ENCODE assay signal across 8 mouse cellular contexts in the genomic region with DNA sequence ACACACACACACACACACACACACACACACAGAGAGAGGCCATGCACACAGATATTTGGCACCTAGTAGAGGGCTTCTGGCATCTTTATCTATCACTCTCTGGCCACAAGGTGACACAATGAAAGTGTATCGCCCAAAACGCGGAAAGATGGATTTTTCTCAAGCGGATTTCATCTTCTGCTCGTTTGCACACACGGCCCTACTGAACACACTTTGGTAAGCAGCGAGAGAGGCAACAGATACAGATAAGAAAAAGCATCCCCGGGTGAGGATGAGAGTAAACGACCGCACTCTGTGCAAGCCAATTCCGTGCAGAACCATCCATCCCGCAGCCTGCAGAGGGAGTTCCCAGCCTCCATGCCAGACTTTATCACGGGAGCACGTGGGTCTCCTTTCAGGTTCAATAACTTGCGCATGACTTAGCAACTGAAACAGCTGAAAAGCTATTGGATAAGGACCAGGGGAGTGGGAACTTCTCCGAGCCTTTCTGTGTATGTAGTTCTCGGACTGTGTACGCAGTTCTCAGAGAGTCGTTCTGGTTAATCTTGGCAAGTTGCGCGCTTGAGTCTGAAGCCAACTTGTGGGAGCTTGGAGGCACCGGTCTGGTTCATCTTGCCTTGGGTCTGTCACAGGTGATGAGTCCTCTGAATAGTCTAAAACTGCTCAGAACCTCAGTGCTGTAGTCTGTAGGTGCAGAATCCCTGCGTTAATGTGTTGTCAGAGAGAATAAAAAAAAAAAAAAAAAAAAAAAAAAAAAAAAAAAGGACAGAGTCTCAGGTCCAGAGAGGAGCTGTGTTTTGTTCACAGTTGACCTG.
DNase-seq lines count a peak whose midpoint lies in the region; ATAC-seq lines count a peak whose summit lies in the region.

No protein-coding gene starts in this region.

- H3K27ac ChIP-seq in hindbrain, embryonic 10.5 days: no peak overlapping the region
- H3K27ac ChIP-seq in midbrain, embryonic 16.5 days (ENCODE audit: low read length): no peak overlapping the region

- peak overlapping the region; percentile 31 for H3K4me2 ChIP-seq in midbrain, embryonic 16.5 days (ENCODE audit: low read length)

- no peaks in the 10 kb centered on the region for H3K36me3 ChIP-seq in hindbrain, embryonic 10.5 days
- no peaks in the 10 kb centered on the region for H3K36me3 ChIP-seq in midbrain, embryonic 16.5 days (ENCODE audit: control insufficient read depth, insufficient read depth, low read length)

- H3K9me3 ChIP-seq in hindbrain, embryonic 10.5 days: no peaks in the 10 kb centered on the region
- no peaks in the 10 kb centered on the region for H3K9me3 ChIP-seq in midbrain, embryonic 16.5 days (replicated peaks; ENCODE audit: control insufficient read depth, low read length, poor library complexity, severe bottlenecking)

- H3K9ac ChIP-seq in midbrain, embryonic 16.5 days (ENCODE audit: low read depth, low read length): no peak overlapping the region

- H3K27me3 ChIP-seq in hindbrain, embryonic 10.5 days (ENCODE audit: insufficient read depth, poor library complexity, severe bottlenecking): no peaks in the 10 kb centered on the region
- H3K27me3 ChIP-seq in midbrain, embryonic 16.5 days (ENCODE audit: control insufficient read depth, insufficient read depth, low read depth, low read length): no peaks in the 10 kb centered on the region

- intact Hi-C loops in gastrocnemius, postnatal 36 days (cut with DNase I): no loop called here

- H3K4me3 ChIP-seq in hindbrain, embryonic 10.5 days: no peak overlapping the region
- H3K4me3 ChIP-seq in midbrain, embryonic 16.5 days (ENCODE audit: low read depth, low read length): peak overlapping the region; percentile 6; the same call in 1 of the 2 replicates

- 82% methylated on average over 23 of the region's 23 CpGs for WGBS in hindbrain, embryonic 10.5 days
- WGBS in midbrain, embryonic 16.5 days: 62% methylated on average over 23 of the region's 23 CpGs

- DNase-seq in ovary, postnatal 14 days (ENCODE audit: low spot score): peak; percentile 5
- no peak for DNase-seq in ovary, postnatal 36 days (ENCODE audit: low spot score)
- DNase-seq in embryo, embryonic 11 days: peak; percentile 39
- DNase-seq in hindbrain, embryonic 10.5 days (ENCODE audit: low spot score): peak; percentile 17
- DNase-seq in adrenal gland, adult (ENCODE audit: inconsistent age in 2 of 2, low spot score in 1 of 2): no peak
- no peak for DNase-seq in gastrocnemius, postnatal 36 days

- peaks cover 5% of the 10 kb centered on the region; the same call in 1 of the 2 replicates for H3K4me1 ChIP-seq in hindbrain, embryonic 10.5 days (replicated peaks)
- H3K4me1 ChIP-seq in midbrain, embryonic 16.5 days (ENCODE audit: control insufficient read depth, insufficient read depth, low read length): peaks cover 3% of the 10 kb centered on the region

- ATAC-seq in midbrain, embryonic 16.5 days: peak; percentile 48; the same call in 1 of the 2 replicates
- ATAC-seq in activated CD4-positive, CD25-positive, alpha-beta regulatory T cell, adult 4 months: no peak

Comparison
In these comparisons a context has a peak if more than half of its experiments do, and no peak if none do; other contexts are left out.
1. DNase-seq: peak in ovary, postnatal 14 days (single experiment), embryo, embryonic 11 days (single experiment) and hindbrain, embryonic 10.5 days (single experiment); none in ovary, postnatal 36 days (single experiment), adrenal gland, adult (0 of 2) and gastrocnemius, postnatal 36 days (0 of 2).